Comparison of ENCODE assay signal across 30 mouse cellular contexts in the genomic region with DNA sequence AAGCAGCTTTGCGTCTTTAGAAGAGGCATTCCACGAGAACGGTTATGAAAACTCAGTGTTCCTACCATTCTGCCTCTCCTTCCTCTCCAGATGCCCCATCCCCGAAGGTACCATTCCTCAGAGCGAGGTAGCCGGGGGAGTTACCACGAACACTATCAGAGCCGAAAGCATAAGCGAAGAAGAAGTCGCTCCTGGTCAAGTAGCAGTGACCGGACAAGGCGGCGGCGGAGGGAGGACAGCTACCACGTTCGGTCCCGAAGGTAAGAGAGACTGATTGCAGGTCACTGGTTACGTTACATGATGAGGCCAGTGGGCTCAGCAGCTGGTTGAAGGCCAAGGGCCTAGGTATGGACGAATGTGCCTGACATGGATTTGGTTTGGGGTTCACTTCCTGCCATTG. TPM values are rescaled to one million over a fixed set of nuclear protein-coding genes. Genes with fewer than 3 reads are reported as not detected.
DNase-seq lines count a peak whose midpoint lies in the region; ATAC-seq and TF ChIP-seq lines count a peak whose summit lies in the region.
"Had no signal": no experiment of that assay in that cellular context is flagged by ENCODE, and none has a peak within 500 bp of the region (broad histone marks: within the 10 kb centered on the region; RNA-seq: fewer than 3 reads in every experiment).

No protein-coding gene starts in this region.

- peaks cover 23% of the 10 kb centered on the region for H3K36me3 ChIP-seq in forebrain, embryonic 11.5 days (ENCODE audit: control insufficient read depth, insufficient read depth, low read length)
- H3K36me3 ChIP-seq in forebrain, embryonic 14.5 days (ENCODE audit: control insufficient read depth, insufficient read depth, low read length), result peaks cover 55% of the 10 kb centered on the region
- H3K36me3 ChIP-seq in liver, embryonic 11.5 days (ENCODE audit: control insufficient read depth, insufficient read depth, low read length), result peaks cover 39% of the 10 kb centered on the region
- peaks cover 62% of the 10 kb centered on the region for H3K36me3 ChIP-seq in E14TG2a.4 (ENCODE audit: insufficient read depth, low read length)

- H3K4me2 ChIP-seq in forebrain, embryonic 11.5 days (ENCODE audit: low read depth, low read length, severe bottlenecking), result 0 out of 2 replicates have a peak overlapping the region, but pooled peaks have one; percentile 5
- H3K4me2 ChIP-seq in forebrain, embryonic 14.5 days (ENCODE audit: low read length), result no peak overlapping the region
- peak overlapping the region; percentile 82; the same call in 1 of the 2 replicates for H3K4me2 ChIP-seq in liver, embryonic 11.5 days

- no peak overlapping the region for H3K27ac ChIP-seq in forebrain, embryonic 11.5 days (ENCODE audit: low read depth, low read length)
- no peak overlapping the region for H3K27ac ChIP-seq in forebrain, embryonic 14.5 days (ENCODE audit: low read depth, low read length)
- H3K27ac ChIP-seq in liver, embryonic 11.5 days (ENCODE audit: low read depth, low read length), result no peak overlapping the region
- H3K27ac ChIP-seq in embryonic fibroblast, embryonic 13.5 days (ENCODE audit: insufficient read depth, low read length), result no peak overlapping the region
- H3K27ac ChIP-seq: heart, adult 2 months; kidney, postnatal 0 days; limb, embryonic 15.5 days; macrophage; midbrain, embryonic 10.5 days; neural tube, embryonic 13.5 days had no signal

- H3K27me3 ChIP-seq in forebrain, embryonic 11.5 days (ENCODE audit: control insufficient read depth, insufficient read depth, low read length), result no peaks in the 10 kb centered on the region
- H3K27me3 ChIP-seq in forebrain, embryonic 14.5 days (replicated peaks; ENCODE audit: control insufficient read depth, insufficient read depth, low read length), result no peaks in the 10 kb centered on the region
- H3K27me3 ChIP-seq in liver, embryonic 11.5 days (replicated peaks; ENCODE audit: control insufficient read depth, insufficient read depth, low read length), result no peaks in the 10 kb centered on the region
- H3K27me3 ChIP-seq in E14TG2a.4 (ENCODE audit: insufficient read depth, low read length), result no peaks in the 10 kb centered on the region
- H3K27me3 ChIP-seq: heart, embryonic 12.5 days; limb, embryonic 15.5 days; neural tube, embryonic 13.5 days had no signal

- peak; percentile 43 for DNase-seq in forebrain, embryonic 11.5 days (ENCODE audit: low spot score)
- DNase-seq in forebrain, embryonic 14.5 days (ENCODE audit: low spot score), result no peak
- no peak for DNase-seq in liver, embryonic 11.5 days (ENCODE audit: low spot score)
- DNase-seq in liver, result no peak
- no peak for DNase-seq in lung, postnatal 14 days
- DNase-seq: adrenal gland, adult 2 months; adrenal gland, postnatal 36 days; cerebellum, adult 18-20 months; cerebellum, postnatal 25 days; gastrocnemius, postnatal 25 days; heart, adult 2 months; kidney, adult 8-10 months; kidney, postnatal 4 days; lung, adult 18-20 months; retina, postnatal 1 day; right cerebral cortex, postnatal 14 days had no signal

- WGBS in forebrain, embryonic 11.5 days, result 96% methylated on average over 19 of the region's 19 CpGs
- 97% methylated on average over 19 of the region's 19 CpGs for WGBS in forebrain, embryonic 14.5 days
- 95% methylated on average over 19 of the region's 19 CpGs for WGBS in liver, embryonic 11.5 days

- H3K4me1 ChIP-seq in forebrain, embryonic 11.5 days (replicated peaks; ENCODE audit: control insufficient read depth, insufficient read depth, low read length), result peaks cover 17% of the 10 kb centered on the region; the same call in 1 of the 2 replicates
- peaks cover 15% of the 10 kb centered on the region for H3K4me1 ChIP-seq in forebrain, embryonic 14.5 days (ENCODE audit: control insufficient read depth, insufficient read depth, low read length)
- peaks cover 16% of the 10 kb centered on the region for H3K4me1 ChIP-seq in liver, embryonic 11.5 days (replicated peaks; ENCODE audit: control insufficient read depth, insufficient read depth, low read length)
- H3K4me1 ChIP-seq in E14TG2a.4 (replicated peaks; ENCODE audit: low read depth, low read length), result peaks cover 50% of the 10 kb centered on the region
- H3K4me1 ChIP-seq in embryonic fibroblast, embryonic 13.5 days (ENCODE audit: control insufficient read depth, insufficient read depth, low read length), result peaks cover 4% of the 10 kb centered on the region; the same call in 1 of the 2 replicates

- ATAC-seq in forebrain, embryonic 11.5 days (replicated peaks; ENCODE audit: low FRiP score), result no peak
- ATAC-seq in forebrain, embryonic 14.5 days, result no peak
- ATAC-seq in liver, embryonic 11.5 days (replicated peaks; ENCODE audit: low FRiP score), result no peak
- ATAC-seq: activated CD4-positive, CD25-positive, alpha-beta regulatory T cell, adult 4 months; intestine, embryonic 16.5 days; lung, postnatal 0 days; midbrain, embryonic 16.5 days had no signal

- no peak for TF ChIP-seq CTCF in E14TG2a.4 (conservative IDR thresholded peaks at IDR 0.05; ENCODE audit: low read length)
- no peak for TF ChIP-seq CTCF in embryonic fibroblast, embryonic 13.5 days (IDR thresholded peaks at IDR 0.05; ENCODE audit: borderline replicate concordance, insufficient read depth, low read length)

- no peaks in the 10 kb centered on the region for H3K9me3 ChIP-seq in forebrain, embryonic 11.5 days (ENCODE audit: control insufficient read depth, low read length)
- no peaks in the 10 kb centered on the region for H3K9me3 ChIP-seq in forebrain, embryonic 14.5 days (replicated peaks; ENCODE audit: control insufficient read depth, low read length)
- no peaks in the 10 kb centered on the region for H3K9me3 ChIP-seq in liver, embryonic 11.5 days (ENCODE audit: control insufficient read depth, low read length)
- no peaks in the 10 kb centered on the region for H3K9me3 ChIP-seq in E14TG2a.4 (ENCODE audit: low read length)
- H3K9me3 ChIP-seq: heart, embryonic 12.5 days; limb, embryonic 15.5 days; midbrain, embryonic 10.5 days; neural tube, embryonic 13.5 days had no signal

- H3K9ac ChIP-seq in forebrain, embryonic 11.5 days (ENCODE audit: low read length), result no peak overlapping the region
- H3K9ac ChIP-seq in forebrain, embryonic 14.5 days (ENCODE audit: low read length), result no peak overlapping the region
- no peak overlapping the region for H3K9ac ChIP-seq in liver, embryonic 11.5 days (ENCODE audit: low read depth, low read length)
- H3K9ac ChIP-seq: heart, embryonic 12.5 days; limb, embryonic 15.5 days; neural tube, embryonic 13.5 days had no signal

- no peak overlapping the region for H3K4me3 ChIP-seq in forebrain, embryonic 11.5 days (ENCODE audit: low read depth, low read length)
- no peak overlapping the region for H3K4me3 ChIP-seq in forebrain, embryonic 14.5 days (ENCODE audit: low read depth, low read length)
- H3K4me3 ChIP-seq in liver, embryonic 11.5 days (ENCODE audit: low read depth, low read length), result no peak overlapping the region
- peak overlapping the region; percentile 13; the same call in 1 of the 2 replicates for H3K4me3 ChIP-seq in E14TG2a.4 (replicated peaks; ENCODE audit: low read length)
- no peak overlapping the region for H3K4me3 ChIP-seq in embryonic fibroblast, embryonic 13.5 days (ENCODE audit: insufficient read depth, low read length)
- H3K4me3 ChIP-seq: heart, adult 2 months; heart, embryonic 12.5 days; myocyte; neural tube, embryonic 13.5 days had no signal

- TF ChIP-seq POLR2A in embryonic fibroblast, embryonic 13.5 days (IDR thresholded peaks at IDR 0.05; ENCODE audit: low read depth, low read length), result 0 out of 2 replicates have a peak, but pooled peaks have one; percentile 16

RNA-seq across cellular contexts. Expression of a gene that starts 2.4 kb away (rescaled TPM):
- polyA plus RNA-seq in forebrain, embryonic 11.5 days (2014; fragmentation: Nextera tagmentation; extraction: Ambion mirVana), result 34.7 and 40.8 TPM in 2 replicates
- 17.0 and 17.9 TPM in 2 replicates for polyA plus RNA-seq in forebrain, embryonic 14.5 days (2014; fragmentation: Nextera tagmentation; extraction: Ambion mirVana)
- polyA plus RNA-seq in liver, embryonic 11.5 days (2014; fragmentation: Nextera tagmentation; extraction: Ambion mirVana), result 18.8 and 22.8 TPM in 2 replicates
- 45.3 and 57.5 TPM in 2 replicates for polyA plus RNA-seq in embryonic fibroblast, embryonic 13.5 days (2011; ENCODE audit: insufficient read length, low read depth, missing spikeins)

RNA-seq across cellular contexts. Expression of a gene that starts 6.9 kb away (rescaled TPM):
- polyA plus RNA-seq in forebrain, embryonic 11.5 days (2014; fragmentation: Nextera tagmentation; extraction: Ambion mirVana), result 6.3 and 6.7 TPM in 2 replicates
- polyA plus RNA-seq in forebrain, embryonic 14.5 days (2014; fragmentation: Nextera tagmentation; extraction: Ambion mirVana), result 9.4 and 13.0 TPM in 2 replicates
- polyA plus RNA-seq in liver, embryonic 11.5 days (2014; fragmentation: Nextera tagmentation; extraction: Ambion mirVana), result 1.2 and 1.6 TPM in 2 replicates
- polyA plus RNA-seq in embryonic fibroblast, embryonic 13.5 days (2011; ENCODE audit: insufficient read length, low read depth, missing spikeins), result 0.32 and 1.0 TPM in 2 replicates

RNA-seq across cellular contexts. Expression of a gene that starts 10.3 kb away (rescaled TPM):
- polyA plus RNA-seq in forebrain, embryonic 11.5 days (2014; fragmentation: Nextera tagmentation; extraction: Ambion mirVana), result 92.5 and 107 TPM in 2 replicates
- 90.5 and 104 TPM in 2 replicates for polyA plus RNA-seq in forebrain, embryonic 14.5 days (2014; fragmentation: Nextera tagmentation; extraction: Ambion mirVana)
- polyA plus RNA-seq in liver, embryonic 11.5 days (2014; fragmentation: Nextera tagmentation; extraction: Ambion mirVana), result 110 and 116 TPM in 2 replicates
- polyA plus RNA-seq in embryonic fibroblast, embryonic 13.5 days (2011; ENCODE audit: insufficient read length, low read depth, missing spikeins), result 75.7 and 91.2 TPM in 2 replicates

RNA-seq across cellular contexts. Expression of a gene that starts 16.0 kb away (rescaled TPM):
- polyA plus RNA-seq in forebrain, embryonic 11.5 days (2014; fragmentation: Nextera tagmentation; extraction: Ambion mirVana), result 26.3 and 27.8 TPM in 2 replicates
- polyA plus RNA-seq in forebrain, embryonic 14.5 days (2014; fragmentation: Nextera tagmentation; extraction: Ambion mirVana), result 14.7 and 21.7 TPM in 2 replicates
- polyA plus RNA-seq in liver, embryonic 11.5 days (2014; fragmentation: Nextera tagmentation; extraction: Ambion mirVana), result 12.7 and 13.5 TPM in 2 replicates
- 46.9 and 49.5 TPM in 2 replicates for polyA plus RNA-seq in embryonic fibroblast, embryonic 13.5 days (2011; ENCODE audit: insufficient read length, low read depth, missing spikeins)

RNA-seq across cellular contexts. Expression of a gene that starts 31.0 kb away (rescaled TPM):
- polyA plus RNA-seq in forebrain, embryonic 11.5 days (2014; fragmentation: Nextera tagmentation; extraction: Ambion mirVana), result 2.1 and 2.8 TPM in 2 replicates
- 0.06 TPM in 1 of 2 replicates, not detected in the other for polyA plus RNA-seq in forebrain, embryonic 14.5 days (2014; fragmentation: Nextera tagmentation; extraction: Ambion mirVana)
- polyA plus RNA-seq in liver, embryonic 11.5 days (2014; fragmentation: Nextera tagmentation; extraction: Ambion mirVana), result 117 and 144 TPM in 2 replicates
- polyA plus RNA-seq in embryonic fibroblast, embryonic 13.5 days (2011; ENCODE audit: insufficient read length, low read depth, missing spikeins), result not detected in 2 replicates
- polyA plus RNA-seq: activated CD4-positive, CD25-positive, alpha-beta regulatory T cell, adult 4 months; frontal cortex, adult 2 months; macrophage; myocyte had no signal
